Mouse (Mus musculus): ENCODE results near the gene Bcar3. TPM values are rescaled to one million over a fixed set of nuclear protein-coding genes. Genes with fewer than 3 reads are reported as not detected.

The Bcar3 gene
- polyA plus RNA-seq, 1 experiment from 2014 or later: 4.4 TPM

DNA sequence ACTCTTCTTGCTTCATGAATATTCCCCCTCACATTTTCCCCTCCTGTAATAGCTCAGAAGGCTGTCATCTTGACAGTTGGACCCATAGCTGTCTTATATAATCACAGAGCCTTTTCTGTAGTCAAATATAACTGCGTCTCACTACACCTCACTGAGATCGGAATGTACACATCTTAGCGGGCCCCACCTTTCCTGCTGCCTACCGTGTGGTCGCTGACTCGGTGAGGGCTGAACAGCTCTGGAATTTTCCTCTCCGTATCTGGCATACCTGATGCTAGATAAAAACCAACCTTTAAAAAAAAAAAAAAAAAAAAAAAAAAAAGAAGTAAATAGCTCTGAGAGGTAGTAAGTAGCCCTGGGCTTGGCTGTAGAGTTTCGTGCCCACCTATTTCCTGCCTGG is 164.8 kb downstream of the Bcar3 start:
- Histone ChIP-seq H3K27ac (ENCODE audit: low read depth, low read length) (no peak overlapping the region), H3K4me2 (ENCODE audit: low read depth, low read length) (no peak overlapping the region), H3K4me1 (ENCODE audit: control insufficient read depth, insufficient read depth, low read length) (peaks cover 27% of the 10 kb centered on the region; the same call in 1 of the 2 replicates), H3K27me3 (ENCODE audit: control insufficient read depth, insufficient read depth, low read length) (no peaks in the 10 kb centered on the region), H3K36me3 (ENCODE audit: control insufficient read depth, insufficient read depth, low read length) (no peaks in the 10 kb centered on the region), H3K9ac (replicated peaks; ENCODE audit: low read depth, low read length) (no peak overlapping the region), H3K9me3 (ENCODE audit: control insufficient read depth, low read length) (no peaks in the 10 kb centered on the region), H3K4me3 (ENCODE audit: low read depth, low read length) (no peak overlapping the region)
- WGBS: 85% methylated on average over 8 of the region's 8 CpGs
- no peak for ATAC-seq (ENCODE audit: low read depth)

GRCm38 (mm10) chr3:122460848-122461511 is 167.0 kb downstream of the Bcar3 start:
- H3K4me1 ChIP-seq (ENCODE audit: control insufficient read depth, insufficient read depth, low read length): peaks cover 27% of the 10 kb centered on the region; the same call in 1 of the 2 replicates
- no peaks in the 10 kb centered on the region for H3K27me3 ChIP-seq (ENCODE audit: control insufficient read depth, insufficient read depth, low read length)
- H3K4me2 ChIP-seq (ENCODE audit: low read depth, low read length): peak overlapping the region; percentile 26; the same call in 1 of the 2 replicates
- ATAC-seq (ENCODE audit: low read depth): peak; percentile 38; the same call in 1 of the 2 replicates
- no peak overlapping the region for H3K9ac ChIP-seq (replicated peaks; ENCODE audit: low read depth, low read length)
- whole genome bisulfite sequencing: 8% methylated on average over 8 of the region's 8 CpGs
- no peak overlapping the region for H3K4me3 ChIP-seq (ENCODE audit: low read depth, low read length)
- peak overlapping the region; percentile 23 for H3K27ac ChIP-seq (ENCODE audit: low read depth, low read length)
- no peaks in the 10 kb centered on the region for H3K9me3 ChIP-seq (ENCODE audit: control insufficient read depth, low read length)
- H3K36me3 ChIP-seq (ENCODE audit: control insufficient read depth, insufficient read depth, low read length): no peaks in the 10 kb centered on the region

GRCm38 (mm10) chr3:122461512-122461881 is 167.6 kb downstream of the Bcar3 start:
- Histone ChIP-seq H3K4me3 (ENCODE audit: low read depth, low read length) (no peak overlapping the region), H3K27me3 (ENCODE audit: control insufficient read depth, insufficient read depth, low read length) (no peaks in the 10 kb centered on the region), H3K36me3 (ENCODE audit: control insufficient read depth, insufficient read depth, low read length) (no peaks in the 10 kb centered on the region), H3K4me1 (ENCODE audit: control insufficient read depth, insufficient read depth, low read length) (peaks cover 27% of the 10 kb centered on the region; the same call in 1 of the 2 replicates), H3K27ac (ENCODE audit: low read depth, low read length) (peak overlapping the region; percentile 23), H3K9ac (replicated peaks; ENCODE audit: low read depth, low read length) (no peak overlapping the region), H3K4me2 (ENCODE audit: low read depth, low read length) (peak overlapping the region; percentile 26; the same call in 1 of the 2 replicates), H3K9me3 (ENCODE audit: control insufficient read depth, low read length) (no peaks in the 10 kb centered on the region)
- peak; percentile 37; the same call in 1 of the 2 replicates for ATAC-seq (ENCODE audit: low read depth)
- 14% methylated on average over 11 of the region's 11 CpGs for WGBS

- Histone ChIP-seq H3K4me2 (ENCODE audit: low read depth, low read length) (peak overlapping the region; percentile 25; the same call in 1 of the 2 replicates), H3K27me3 (ENCODE audit: control insufficient read depth, insufficient read depth, low read length) (no peaks in the 10 kb centered on the region), H3K9ac (replicated peaks; ENCODE audit: low read depth, low read length) (no peak overlapping the region), H3K9me3 (ENCODE audit: control insufficient read depth, low read length) (no peaks in the 10 kb centered on the region), H3K36me3 (ENCODE audit: control insufficient read depth, insufficient read depth, low read length) (no peaks in the 10 kb centered on the region), H3K4me3 (ENCODE audit: low read depth, low read length) (no peak overlapping the region), H3K27ac (ENCODE audit: low read depth, low read length) (peak overlapping the region; percentile 23; the same call in 1 of the 2 replicates), H3K4me1 (ENCODE audit: control insufficient read depth, insufficient read depth, low read length) (peaks cover 25% of the 10 kb centered on the region; the same call in 1 of the 2 replicates)
- peak; percentile 23; the same call in 1 of the 2 replicates for ATAC-seq (ENCODE audit: low read depth)
- WGBS: 31% methylated on average over 18 of the region's 18 CpGs
Measured at GRCm38 (mm10) chr3:122461932-122462871, 168.3 kb downstream of the Bcar3 start.

- Histone ChIP-seq H3K4me2 (ENCODE audit: low read depth, low read length) (no peak overlapping the region), H3K9ac (replicated peaks; ENCODE audit: low read depth, low read length) (no peak overlapping the region), H3K4me3 (ENCODE audit: low read depth, low read length) (no peak overlapping the region), H3K27me3 (ENCODE audit: control insufficient read depth, insufficient read depth, low read length) (no peaks in the 10 kb centered on the region), H3K9me3 (ENCODE audit: control insufficient read depth, low read length) (no peaks in the 10 kb centered on the region), H3K4me1 (ENCODE audit: control insufficient read depth, insufficient read depth, low read length) (peaks cover 25% of the 10 kb centered on the region; the same call in 1 of the 2 replicates), H3K36me3 (ENCODE audit: control insufficient read depth, insufficient read depth, low read length) (no peaks in the 10 kb centered on the region), H3K27ac (ENCODE audit: low read depth, low read length) (no peak overlapping the region)
- ATAC-seq (ENCODE audit: low read depth): no peak
- WGBS: 83% methylated on average over 9 of the region's 9 CpGs
Measured at GRCm38 (mm10) chr3:122463166-122463565, 169.2 kb downstream of the Bcar3 start.

- H3K27ac ChIP-seq (ENCODE audit: low read depth, low read length): no peak overlapping the region
- no peaks in the 10 kb centered on the region for H3K36me3 ChIP-seq (ENCODE audit: control insufficient read depth, insufficient read depth, low read length)
- no peak overlapping the region for H3K4me3 ChIP-seq (ENCODE audit: low read depth, low read length)
- no peak for ATAC-seq (ENCODE audit: low read depth)
- H3K9ac ChIP-seq (replicated peaks; ENCODE audit: low read depth, low read length): no peak overlapping the region
- H3K9me3 ChIP-seq (ENCODE audit: control insufficient read depth, low read length): no peaks in the 10 kb centered on the region
- WGBS: 55% methylated on average over 9 of the region's 9 CpGs
- no peak overlapping the region for H3K4me2 ChIP-seq (ENCODE audit: low read depth, low read length)
- H3K27me3 ChIP-seq (ENCODE audit: control insufficient read depth, insufficient read depth, low read length): no peaks in the 10 kb centered on the region
- peaks cover 15% of the 10 kb centered on the region; the same call in 1 of the 2 replicates for H3K4me1 ChIP-seq (ENCODE audit: control insufficient read depth, insufficient read depth, low read length)
Measured at GRCm38 (mm10) chr3:122466100-122466730, 172.3 kb downstream of the Bcar3 start.

DNA sequence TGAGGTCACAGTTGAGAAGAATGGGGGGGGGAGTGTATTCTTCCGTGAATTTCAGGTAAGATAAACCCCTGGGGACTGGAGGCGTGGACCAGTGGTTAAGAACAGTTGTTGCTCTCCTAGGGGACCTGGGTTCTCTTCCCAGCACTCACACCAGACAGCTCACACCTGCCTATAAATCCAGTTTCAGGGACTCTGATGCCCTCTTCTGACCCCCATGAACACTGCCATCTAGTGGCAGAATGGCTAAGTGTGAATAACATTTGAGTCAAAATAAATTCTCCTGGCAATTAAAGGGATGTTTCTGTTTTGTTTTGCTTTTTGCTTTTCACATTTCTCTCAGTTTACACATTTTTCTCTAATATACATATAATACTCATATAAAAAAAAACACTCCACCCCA is 174.0 kb downstream of the Bcar3 start:
- H3K4me2 ChIP-seq (ENCODE audit: low read depth, low read length): no peak overlapping the region
- no peaks in the 10 kb centered on the region for H3K36me3 ChIP-seq (ENCODE audit: control insufficient read depth, insufficient read depth, low read length)
- H3K27me3 ChIP-seq (ENCODE audit: control insufficient read depth, insufficient read depth, low read length): no peaks in the 10 kb centered on the region
- 0 out of 2 replicates have a peak, but pooled peaks cover 3% of the 10 kb centered on the region for H3K4me1 ChIP-seq (ENCODE audit: control insufficient read depth, insufficient read depth, low read length)
- no peak overlapping the region for H3K27ac ChIP-seq (ENCODE audit: low read depth, low read length)
- no peak for ATAC-seq (ENCODE audit: low read depth)
- WGBS: 66% methylated on average over 2 of the region's 2 CpGs
- H3K4me3 ChIP-seq (ENCODE audit: low read depth, low read length): no peak overlapping the region
- H3K9ac ChIP-seq (replicated peaks; ENCODE audit: low read depth, low read length): no peak overlapping the region
- no peaks in the 10 kb centered on the region for H3K9me3 ChIP-seq (ENCODE audit: control insufficient read depth, low read length)

DNA sequence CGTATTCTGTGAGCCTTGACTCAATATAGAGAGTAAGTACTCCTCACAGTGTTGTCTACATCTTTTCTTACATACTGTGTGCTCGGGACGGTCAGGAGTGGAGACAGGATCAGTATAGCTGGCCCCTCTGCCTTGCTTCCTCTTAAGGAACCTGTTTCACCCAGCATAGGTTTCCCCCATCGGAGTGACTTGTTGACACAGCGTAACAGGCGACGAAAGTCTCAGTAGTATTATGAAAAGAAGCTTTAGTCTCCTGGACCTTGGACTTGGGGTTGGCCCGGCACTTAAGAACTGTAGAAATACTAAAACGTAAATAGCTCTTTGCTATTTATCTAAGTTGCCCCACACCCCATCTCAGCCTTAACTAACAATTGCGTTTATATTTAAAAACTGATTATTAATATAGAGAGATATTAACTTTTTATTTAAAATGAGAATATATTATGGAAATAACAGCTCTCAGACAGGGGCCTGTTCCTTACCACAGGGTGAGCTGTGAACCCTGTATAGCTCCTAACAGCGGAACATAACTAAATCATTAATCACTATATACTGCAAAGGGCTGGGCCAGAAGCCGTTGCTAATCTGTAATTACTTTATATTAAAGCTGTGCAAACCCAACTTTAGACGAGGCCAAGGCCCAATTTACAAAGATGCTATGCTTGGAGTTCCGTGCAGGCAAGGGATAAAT is 176.5 kb downstream of the Bcar3 start:
- Histone ChIP-seq H3K4me1 (ENCODE audit: control insufficient read depth, insufficient read depth, low read length) (peaks cover 3% of the 10 kb centered on the region; the same call in 1 of the 2 replicates), H3K4me3 (ENCODE audit: low read depth, low read length) (no peak overlapping the region), H3K9ac (replicated peaks; ENCODE audit: low read depth, low read length) (no peak overlapping the region), H3K4me2 (ENCODE audit: low read depth, low read length) (no peak overlapping the region), H3K9me3 (ENCODE audit: control insufficient read depth, low read length) (no peaks in the 10 kb centered on the region), H3K27ac (ENCODE audit: low read depth, low read length) (no peak overlapping the region), H3K36me3 (ENCODE audit: control insufficient read depth, insufficient read depth, low read length) (no peaks in the 10 kb centered on the region), H3K27me3 (ENCODE audit: control insufficient read depth, insufficient read depth, low read length) (no peaks in the 10 kb centered on the region)
- 77% methylated on average over 14 of the region's 14 CpGs for WGBS
- no peak for ATAC-seq (ENCODE audit: low read depth)
